Mouse (Mus musculus) liver, embryonic 14.5 days (tissue): ENCODE measurements around the gene Frmd4a.

Source experiments
- CTCF ChIP-seq: IDR thresholded peaks from 2 replicates; pipeline ENCODE4 v1.5.1; 2016; ENCODE audit warnings: antibody characterized with exemption, low read depth, control low read depth
- EP300 ChIP-seq: IDR thresholded peaks from 2 replicates; pipeline ENCODE4 v1.6.1; 2016; ENCODE audit warnings: antibody characterized with exemption, low read depth

- TF ChIP-seq CTCF (no peak), EP300 (no peak)
These were observed 1.4 kb downstream of the Frmd4a start for GRCm38 (mm10) chr2:4018909-4019308.
